Mouse (Mus musculus): ENCODE results near the gene Madd. TPM values are rescaled to one million over a fixed set of nuclear protein-coding genes. Genes with fewer than 3 reads are reported as not detected.

Gene Madd
- total and polyA plus RNA-seq, 2 experiments from 2014 or later: 2.4 to 4.3 TPM

DNA sequence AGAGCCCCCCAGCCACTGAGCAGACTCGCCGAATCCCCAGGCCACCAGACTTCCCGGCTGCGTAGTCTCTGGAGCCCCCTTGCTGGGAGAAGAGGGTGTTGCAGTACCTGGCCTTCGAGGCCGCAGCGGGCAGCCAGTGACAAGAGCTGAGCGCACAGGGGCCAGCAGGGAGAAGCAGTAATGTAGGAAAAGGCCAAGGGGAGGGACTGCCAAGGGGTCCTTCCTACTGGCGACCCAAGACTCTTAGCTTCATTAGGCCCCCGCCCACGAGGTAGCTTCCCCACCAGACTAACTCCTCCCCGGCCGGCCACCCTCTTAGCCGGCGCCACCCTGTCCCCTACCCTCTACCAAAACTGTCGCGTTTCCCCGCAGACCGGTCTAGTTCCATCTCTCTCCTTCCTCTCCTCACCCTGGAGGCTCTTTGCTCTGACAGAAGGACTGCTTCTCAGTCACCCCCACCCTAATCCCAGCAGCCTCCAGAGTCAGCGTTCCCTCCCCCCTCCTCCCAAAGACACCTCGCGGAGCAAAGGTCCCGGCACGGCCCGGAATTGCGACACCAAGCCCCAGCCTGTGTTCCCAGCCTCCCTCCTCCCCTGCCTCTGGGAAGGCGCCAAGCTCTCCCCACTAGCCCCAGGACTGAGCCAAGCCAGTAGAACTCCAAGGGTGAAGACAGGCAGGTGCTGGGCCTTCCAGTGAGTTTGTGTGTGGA lies 11.1 kb upstream of the Madd start:
- H3K9ac ChIP-seq (replicated peaks; ENCODE audit: low read depth, low read length): peak overlapping the region; percentile 57
- ATAC-seq (ENCODE audit: insufficient read depth, low read depth): peak; percentile 89
- H3K9me3 ChIP-seq (replicated peaks; ENCODE audit: control insufficient read depth, low read length): no peaks in the 10 kb centered on the region
- WGBS: 3% methylated on average over 26 of the region's 27 CpGs
- no peaks in the 10 kb centered on the region for H3K27me3 ChIP-seq (ENCODE audit: control insufficient read depth, insufficient read depth, low read length)
- H3K4me2 ChIP-seq (ENCODE audit: low read depth, low read length): peak overlapping the region; percentile 68
- H3K36me3 ChIP-seq (replicated peaks; ENCODE audit: control insufficient read depth, insufficient read depth, low read length): no peaks in the 10 kb centered on the region
- peak overlapping the region; percentile 63 for H3K27ac ChIP-seq (ENCODE audit: low read depth)
- H3K4me3 ChIP-seq (ENCODE audit: low read depth, low read length): peak overlapping the region; percentile 41
- DNase-seq (ENCODE audit: low spot score): peak; percentile 85
- TF ChIP-seq EP300 (IDR thresholded peaks at IDR 0.05; ENCODE audit: low read depth) (no peak), CTCF (IDR thresholded peaks at IDR 0.05; ENCODE audit: low read depth) (peak; percentile 96)
- H3K4me1 ChIP-seq (ENCODE audit: control insufficient read depth, insufficient read depth): peaks cover 14% of the 10 kb centered on the region; the same call in 1 of the 2 replicates

- no peak overlapping the region for H3K9ac ChIP-seq (replicated peaks; ENCODE audit: low read depth, low read length)
- no peak overlapping the region for H3K4me3 ChIP-seq (ENCODE audit: low read depth, low read length)
- H3K36me3 ChIP-seq (replicated peaks; ENCODE audit: control insufficient read depth, insufficient read depth, low read length): no peaks in the 10 kb centered on the region
- no peak overlapping the region for H3K4me2 ChIP-seq (ENCODE audit: low read depth, low read length)
- DNase-seq (ENCODE audit: low spot score): no peak
- no peak for ATAC-seq (ENCODE audit: insufficient read depth, low read depth)
- 0 out of 2 replicates have a peak, but pooled peaks cover 8% of the 10 kb centered on the region for H3K4me1 ChIP-seq (ENCODE audit: control insufficient read depth, insufficient read depth)
- TF ChIP-seq EP300 (IDR thresholded peaks at IDR 0.05; ENCODE audit: low read depth): no peak
- TF ChIP-seq CTCF (IDR thresholded peaks at IDR 0.05; ENCODE audit: low read depth): no peak
- no peaks in the 10 kb centered on the region for H3K9me3 ChIP-seq (replicated peaks; ENCODE audit: control insufficient read depth, low read length)
- WGBS: 87% methylated on average over 16 of the region's 16 CpGs
- no peaks in the 10 kb centered on the region for H3K27me3 ChIP-seq (ENCODE audit: control insufficient read depth, insufficient read depth, low read length)
- no peak overlapping the region for H3K27ac ChIP-seq (ENCODE audit: low read depth)
These were observed 6.9 kb upstream of the Madd start for GRCm38 (mm10) chr2:91190501-91190900.

- H3K27me3 ChIP-seq (ENCODE audit: control insufficient read depth, insufficient read depth, low read length): no peaks in the 10 kb centered on the region
- H3K4me2 ChIP-seq (ENCODE audit: low read depth, low read length): no peak overlapping the region
- no peaks in the 10 kb centered on the region for H3K9me3 ChIP-seq (replicated peaks; ENCODE audit: control insufficient read depth, low read length)
- no peaks in the 10 kb centered on the region for H3K36me3 ChIP-seq (replicated peaks; ENCODE audit: control insufficient read depth, insufficient read depth, low read length)
- no peak overlapping the region for H3K9ac ChIP-seq (replicated peaks; ENCODE audit: low read depth, low read length)
- WGBS: 49% methylated on average over 4 of the region's 4 CpGs
- no peak for DNase-seq (ENCODE audit: low spot score)
- TF ChIP-seq EP300 (IDR thresholded peaks at IDR 0.05; ENCODE audit: low read depth) (no peak), CTCF (IDR thresholded peaks at IDR 0.05; ENCODE audit: low read depth) (no peak)
- no peak overlapping the region for H3K27ac ChIP-seq (ENCODE audit: low read depth)
- H3K4me3 ChIP-seq (ENCODE audit: low read depth, low read length): no peak overlapping the region
- ATAC-seq (ENCODE audit: insufficient read depth, low read depth): no peak
- no peaks in the 10 kb centered on the region for H3K4me1 ChIP-seq (ENCODE audit: control insufficient read depth, insufficient read depth)
These were observed 3.8 kb upstream of the Madd start for GRCm38 (mm10) chr2:91187431-91187830.

GRCm38 (mm10) chr2:91186208-91186607 lies 2.6 kb upstream of the Madd start:
- Histone ChIP-seq H3K4me2 (ENCODE audit: low read depth, low read length) (no peak overlapping the region), H3K27me3 (ENCODE audit: control insufficient read depth, insufficient read depth, low read length) (no peaks in the 10 kb centered on the region; the same call in 1 of the 2 replicates), H3K27ac (ENCODE audit: low read depth) (no peak overlapping the region), H3K4me1 (ENCODE audit: control insufficient read depth, insufficient read depth) (no peaks in the 10 kb centered on the region), H3K9me3 (replicated peaks; ENCODE audit: control insufficient read depth, low read length) (no peaks in the 10 kb centered on the region), H3K9ac (replicated peaks; ENCODE audit: low read depth, low read length) (no peak overlapping the region), H3K4me3 (ENCODE audit: low read depth, low read length) (no peak overlapping the region), H3K36me3 (replicated peaks; ENCODE audit: control insufficient read depth, insufficient read depth, low read length) (no peaks in the 10 kb centered on the region)
- TF ChIP-seq CTCF (IDR thresholded peaks at IDR 0.05; ENCODE audit: low read depth) (no peak), EP300 (IDR thresholded peaks at IDR 0.05; ENCODE audit: low read depth) (no peak)
- WGBS: 75% methylated on average over 1 of the region's 1 CpGs
- no peak for DNase-seq (ENCODE audit: low spot score)
- no peak for ATAC-seq (ENCODE audit: insufficient read depth, low read depth)

DNA sequence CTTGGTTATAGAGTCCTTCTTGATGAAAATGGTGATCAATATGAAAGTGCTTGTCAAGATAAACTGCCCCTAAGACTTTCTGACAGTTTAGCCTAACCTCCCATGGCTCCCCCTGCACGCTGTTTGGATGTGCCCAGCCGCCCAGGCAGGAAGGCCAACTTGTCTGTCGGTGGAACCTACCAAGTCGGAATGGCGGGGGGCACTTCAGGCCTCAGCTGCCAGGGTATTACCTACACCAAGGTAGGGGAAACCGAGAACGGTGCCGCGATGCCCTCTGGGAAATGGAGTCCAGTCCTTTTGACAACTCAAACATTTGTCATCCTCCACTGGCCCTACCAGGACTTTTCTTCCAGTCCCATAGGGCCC lies 506 bp downstream of the Madd start:
- H3K4me3 ChIP-seq (ENCODE audit: low read depth, low read length): peak overlapping the region; percentile 72
- no peaks in the 10 kb centered on the region; the same call in 1 of the 2 replicates for H3K27me3 ChIP-seq (ENCODE audit: control insufficient read depth, insufficient read depth, low read length)
- H3K4me1 ChIP-seq (ENCODE audit: control insufficient read depth, insufficient read depth): no peaks in the 10 kb centered on the region
- H3K9ac ChIP-seq (replicated peaks; ENCODE audit: low read depth, low read length): peak overlapping the region; percentile 53
- H3K4me2 ChIP-seq (ENCODE audit: low read depth, low read length): peak overlapping the region; percentile 96
- WGBS: 1% methylated on average over 9 of the region's 9 CpGs
- H3K36me3 ChIP-seq (replicated peaks; ENCODE audit: control insufficient read depth, insufficient read depth, low read length): no peaks in the 10 kb centered on the region
- TF ChIP-seq EP300 (IDR thresholded peaks at IDR 0.05; ENCODE audit: low read depth) (no peak), CTCF (IDR thresholded peaks at IDR 0.05; ENCODE audit: low read depth) (no peak)
- ATAC-seq (ENCODE audit: insufficient read depth, low read depth): peak; percentile 92
- DNase-seq (ENCODE audit: low spot score): peak; percentile 87
- H3K27ac ChIP-seq (ENCODE audit: low read depth): peak overlapping the region; percentile 23; the same call in 1 of the 2 replicates
- H3K9me3 ChIP-seq (replicated peaks; ENCODE audit: control insufficient read depth, low read length): no peaks in the 10 kb centered on the region

All from heart, postnatal 0 days (tissue).